Mouse (Mus musculus): Measurements from ENCODE around the gene Gtf2a1l. TPM values are rescaled to one million over a fixed set of nuclear protein-coding genes. Genes with fewer than 3 reads are reported as not detected.

Gtf2a1l gene
- polyA plus RNA-seq, 1 experiment = 371 TPM

DNA sequence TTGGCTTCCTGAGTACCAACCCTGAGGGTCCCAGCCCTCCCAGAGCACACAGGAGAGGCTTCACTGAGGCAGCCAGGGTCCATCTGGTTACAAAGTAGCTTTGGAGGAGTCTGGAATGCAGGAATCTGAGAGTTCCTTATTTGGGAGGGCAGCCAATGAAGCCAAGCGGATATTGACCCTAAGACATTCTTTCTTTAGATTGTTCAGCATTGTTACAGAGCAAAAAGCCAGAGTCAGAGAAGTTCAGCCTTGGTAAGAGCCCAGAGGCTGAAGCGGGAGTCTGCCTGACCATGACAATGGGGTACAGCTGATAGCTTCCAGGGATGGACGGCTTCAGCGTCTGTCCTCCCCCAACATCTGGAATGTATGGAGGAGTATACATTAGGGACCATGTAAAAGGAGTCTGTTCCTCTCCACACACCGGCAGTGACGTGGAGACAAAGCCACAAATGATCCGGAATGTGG, 42.1 kb upstream of the Gtf2a1l start:
- H3K4me1 ChIP-seq (ENCODE audit: control insufficient read depth, insufficient read depth, low read length) = peaks cover 17% of the 10 kb centered on the region

DNA sequence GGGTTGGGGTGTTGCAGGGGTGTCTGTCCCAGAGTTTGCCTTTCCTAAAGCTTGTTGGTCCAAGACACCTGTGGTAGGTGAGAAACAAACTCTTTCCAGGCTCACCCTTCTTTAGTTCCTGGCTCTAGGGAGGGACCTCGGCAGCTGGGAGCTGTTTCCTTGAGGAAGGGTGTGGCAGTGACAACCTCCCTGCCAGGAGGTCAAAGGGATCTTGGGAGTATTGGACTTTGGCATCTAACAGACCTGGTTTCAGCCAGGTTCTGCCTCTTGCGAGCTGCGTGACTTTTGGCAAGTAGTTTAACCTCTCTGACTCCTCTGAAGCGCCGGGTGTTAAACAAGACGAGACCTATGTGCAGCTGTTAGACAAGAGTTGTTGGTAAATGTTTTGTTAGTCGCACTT, 41.3 kb upstream of the Gtf2a1l start:
- Histone ChIP-seq H3K27me3 (ENCODE audit: control insufficient read depth, insufficient read depth, low read length) (no peaks in the 10 kb centered on the region), H3K36me3 (ENCODE audit: control insufficient read depth, insufficient read depth, low read length) (no peaks in the 10 kb centered on the region), H3K4me3 (ENCODE audit: control insufficient read depth, low read depth, low read length) (peak overlapping the region; percentile 71), H3K27ac (ENCODE audit: control insufficient read depth, insufficient read depth, low read depth, low read length) (no peak overlapping the region), H3K4me1 (ENCODE audit: control insufficient read depth, insufficient read depth, low read length) (peaks cover 17% of the 10 kb centered on the region)
- TF ChIP-seq POLR2A (IDR thresholded peaks at IDR 0.05; ENCODE audit: control insufficient read depth, low read depth, low read length) (no peak), CTCF (IDR thresholded peaks at IDR 0.05; ENCODE audit: control insufficient read depth, insufficient read depth, insufficient replicate concordance, low read depth, low read length) (no peak)

More for the DNA sequence above, 42.1 kb upstream of the Gtf2a1l start:
- peak overlapping the region; percentile 71 for H3K4me3 ChIP-seq (ENCODE audit: control insufficient read depth, low read depth, low read length)
- H3K36me3 ChIP-seq (ENCODE audit: control insufficient read depth, insufficient read depth, low read length) = no peaks in the 10 kb centered on the region
- no peaks in the 10 kb centered on the region for H3K27me3 ChIP-seq (ENCODE audit: control insufficient read depth, insufficient read depth, low read length)
- TF ChIP-seq CTCF (IDR thresholded peaks at IDR 0.05; ENCODE audit: control insufficient read depth, insufficient read depth, insufficient replicate concordance, low read depth, low read length) = no peak
- no peak for TF ChIP-seq POLR2A (IDR thresholded peaks at IDR 0.05; ENCODE audit: control insufficient read depth, low read depth, low read length)
- peak overlapping the region; percentile 44; the same call in 1 of the 2 replicates for H3K27ac ChIP-seq (ENCODE audit: control insufficient read depth, insufficient read depth, low read depth, low read length)

DNA sequence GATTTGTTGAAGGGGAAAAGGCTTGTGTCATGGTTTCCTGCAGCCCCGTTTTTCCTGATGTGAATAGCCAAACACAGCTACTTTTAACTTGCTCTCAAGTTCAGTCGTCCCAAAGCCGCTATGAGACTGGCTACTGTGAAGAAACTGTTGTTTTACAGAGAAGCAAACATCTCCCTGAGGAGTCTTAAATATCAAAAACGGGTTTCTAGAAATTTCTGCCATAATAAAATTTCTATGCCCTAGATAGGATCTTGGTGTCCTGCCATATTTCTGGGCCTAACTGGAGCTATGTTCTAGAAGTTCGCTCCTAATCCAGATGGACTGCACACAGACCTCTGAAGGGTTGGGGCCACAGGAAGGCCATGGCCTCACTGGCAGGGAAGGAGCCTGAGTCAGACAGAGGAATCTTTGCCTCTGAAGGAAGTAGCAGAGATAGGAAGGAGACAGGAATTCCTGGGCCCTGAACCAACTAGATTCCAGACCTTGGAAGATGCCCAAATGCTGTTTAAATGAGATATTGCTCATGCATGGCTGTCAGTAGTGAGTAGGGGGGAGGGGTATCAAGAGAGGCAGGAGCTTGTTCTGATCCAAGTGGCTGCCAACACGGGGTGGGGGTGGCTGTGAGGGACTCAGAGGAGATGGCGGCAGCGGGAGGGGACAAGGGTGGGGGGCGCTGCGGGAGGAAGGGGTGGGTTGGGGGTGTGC, 39.6 kb upstream of the Gtf2a1l start:
- Histone ChIP-seq H3K36me3 (ENCODE audit: control insufficient read depth, insufficient read depth, low read length) (no peaks in the 10 kb centered on the region), H3K27me3 (ENCODE audit: control insufficient read depth, insufficient read depth, low read length) (no peaks in the 10 kb centered on the region), H3K27ac (ENCODE audit: control insufficient read depth, insufficient read depth, low read depth, low read length) (no peak overlapping the region), H3K4me1 (ENCODE audit: control insufficient read depth, insufficient read depth, low read length) (peaks cover 17% of the 10 kb centered on the region), H3K4me3 (ENCODE audit: control insufficient read depth, low read depth, low read length) (0 out of 2 replicates have a peak overlapping the region, but pooled peaks have one; percentile 11)
- TF ChIP-seq CTCF (IDR thresholded peaks at IDR 0.05; ENCODE audit: control insufficient read depth, insufficient read depth, insufficient replicate concordance, low read depth, low read length) (no peak), POLR2A (IDR thresholded peaks at IDR 0.05; ENCODE audit: control insufficient read depth, low read depth, low read length) (no peak)

DNA sequence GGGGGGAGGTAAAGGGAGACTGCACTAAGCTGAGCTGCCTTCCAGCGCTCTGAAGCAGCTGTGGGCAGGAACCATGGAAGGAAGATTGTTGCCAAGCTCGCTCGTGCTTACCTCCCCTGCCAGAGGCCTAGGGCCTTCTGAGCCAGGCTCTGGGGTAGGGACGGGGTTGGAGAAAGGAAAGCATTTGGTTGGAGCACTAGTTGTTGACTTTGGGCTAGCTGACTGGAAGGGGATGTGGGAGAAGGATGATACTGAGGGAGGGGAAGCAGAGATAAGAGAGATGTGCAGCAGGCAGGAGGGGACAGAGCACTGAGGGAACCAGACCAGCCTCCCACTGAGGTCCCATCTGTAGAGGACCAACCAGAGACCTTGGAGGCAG, 39.1 kb upstream of the Gtf2a1l start:
- peaks cover 17% of the 10 kb centered on the region for H3K4me1 ChIP-seq (ENCODE audit: control insufficient read depth, insufficient read depth, low read length)
- peak overlapping the region; percentile 84 for H3K27ac ChIP-seq (ENCODE audit: control insufficient read depth, insufficient read depth, low read depth, low read length)
- H3K27me3 ChIP-seq (ENCODE audit: control insufficient read depth, insufficient read depth, low read length) = no peaks in the 10 kb centered on the region
- TF ChIP-seq POLR2A (IDR thresholded peaks at IDR 0.05; ENCODE audit: control insufficient read depth, low read depth, low read length) (no peak), CTCF (IDR thresholded peaks at IDR 0.05; ENCODE audit: control insufficient read depth, insufficient read depth, insufficient replicate concordance, low read depth, low read length) (no peak)
- H3K36me3 ChIP-seq (ENCODE audit: control insufficient read depth, insufficient read depth, low read length) = no peaks in the 10 kb centered on the region
- H3K4me3 ChIP-seq (ENCODE audit: control insufficient read depth, low read depth, low read length) = peak overlapping the region; percentile 7; the same call in 1 of the 2 replicates

DNA sequence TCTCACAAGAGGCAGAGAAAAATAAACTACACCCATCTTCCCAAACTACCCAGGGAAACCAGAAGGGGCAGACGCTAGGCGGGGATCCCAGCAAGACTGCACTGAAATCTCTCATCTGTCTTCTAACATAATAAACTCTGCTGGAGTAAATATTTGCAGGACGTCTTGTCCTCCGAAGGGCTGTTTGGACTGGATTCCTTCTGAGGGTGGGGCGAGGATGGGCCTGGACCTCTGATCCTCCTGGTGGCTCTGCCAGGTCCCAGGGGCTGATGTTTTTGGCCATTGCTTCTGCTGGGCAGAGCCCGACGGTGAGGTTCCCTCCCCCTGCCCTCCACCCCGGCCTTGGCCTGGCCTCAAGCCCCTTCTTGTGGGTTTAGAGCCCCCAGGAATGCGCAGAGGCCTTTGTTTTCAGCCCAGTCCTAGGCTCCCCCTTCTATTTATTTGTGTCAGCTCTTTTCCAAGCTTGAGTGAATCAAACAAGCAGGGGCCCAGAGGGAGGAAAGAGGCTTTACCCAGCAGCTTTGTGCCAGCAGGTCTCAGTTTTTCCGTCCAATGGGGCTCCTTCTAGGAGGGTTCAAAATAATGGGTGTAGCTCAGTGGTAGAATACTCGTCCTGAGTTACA, 38.4 kb upstream of the Gtf2a1l start:
- no peaks in the 10 kb centered on the region for H3K36me3 ChIP-seq (ENCODE audit: control insufficient read depth, insufficient read depth, low read length)
- H3K4me1 ChIP-seq (ENCODE audit: control insufficient read depth, insufficient read depth, low read length) = peaks cover 17% of the 10 kb centered on the region
- no peak overlapping the region for H3K4me3 ChIP-seq (ENCODE audit: control insufficient read depth, low read depth, low read length)
- peak overlapping the region; percentile 84 for H3K27ac ChIP-seq (ENCODE audit: control insufficient read depth, insufficient read depth, low read depth, low read length)
- TF ChIP-seq POLR2A (IDR thresholded peaks at IDR 0.05; ENCODE audit: control insufficient read depth, low read depth, low read length) = no peak
- no peak for TF ChIP-seq CTCF (IDR thresholded peaks at IDR 0.05; ENCODE audit: control insufficient read depth, insufficient read depth, insufficient replicate concordance, low read depth, low read length)
- no peaks in the 10 kb centered on the region for H3K27me3 ChIP-seq (ENCODE audit: control insufficient read depth, insufficient read depth, low read length)

DNA sequence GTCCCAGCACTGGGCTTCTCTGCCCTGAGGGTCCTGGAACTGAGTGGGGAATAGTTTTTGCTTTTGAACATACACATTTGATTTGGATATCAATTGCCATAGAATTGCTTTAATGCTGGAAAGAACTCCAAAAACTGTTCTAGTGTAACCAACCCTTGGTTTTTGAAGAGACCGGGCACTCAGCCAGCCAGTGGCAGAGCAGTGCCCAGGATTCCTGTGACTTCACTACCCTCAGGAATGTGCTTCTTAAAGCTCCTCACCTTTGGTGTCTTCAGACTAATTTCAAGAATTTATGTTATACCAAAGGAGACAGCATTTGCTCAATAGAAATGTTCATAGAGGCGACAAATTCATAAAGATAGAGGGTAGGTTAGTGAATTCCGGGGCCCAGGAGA, 37.9 kb upstream of the Gtf2a1l start:
- Histone ChIP-seq H3K4me1 (ENCODE audit: control insufficient read depth, insufficient read depth, low read length) (peaks cover 19% of the 10 kb centered on the region), H3K36me3 (ENCODE audit: control insufficient read depth, insufficient read depth, low read length) (no peaks in the 10 kb centered on the region), H3K27me3 (ENCODE audit: control insufficient read depth, insufficient read depth, low read length) (no peaks in the 10 kb centered on the region), H3K27ac (ENCODE audit: control insufficient read depth, insufficient read depth, low read depth, low read length) (peak overlapping the region; percentile 18; the same call in 1 of the 2 replicates), H3K4me3 (ENCODE audit: control insufficient read depth, low read depth, low read length) (no peak overlapping the region)
- no peak for TF ChIP-seq POLR2A (IDR thresholded peaks at IDR 0.05; ENCODE audit: control insufficient read depth, low read depth, low read length)
- TF ChIP-seq CTCF (IDR thresholded peaks at IDR 0.05; ENCODE audit: control insufficient read depth, insufficient read depth, insufficient replicate concordance, low read depth, low read length) = no peak

DNA sequence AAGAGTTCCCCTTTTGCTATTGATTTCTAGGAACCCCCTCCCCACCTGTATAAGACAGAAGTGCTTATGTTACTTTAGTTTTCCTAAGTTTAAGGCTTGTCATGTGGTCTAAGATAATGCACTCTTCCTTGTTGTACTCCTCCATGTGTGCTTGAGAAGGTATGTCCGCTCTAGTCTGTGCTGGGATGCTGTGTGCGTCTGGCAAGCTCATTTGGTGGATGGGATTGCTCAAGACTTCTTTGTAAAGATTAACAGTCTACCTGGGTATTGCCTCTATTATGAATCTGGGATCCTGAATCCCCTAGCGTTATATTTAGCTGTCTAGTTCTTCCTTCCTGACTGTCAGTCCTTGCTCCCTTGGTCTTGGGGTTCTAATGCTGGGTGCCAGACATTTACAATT, 35.8 kb upstream of the Gtf2a1l start:
- Histone ChIP-seq H3K27me3 (ENCODE audit: control insufficient read depth, insufficient read depth, low read length) (no peaks in the 10 kb centered on the region), H3K4me3 (ENCODE audit: control insufficient read depth, low read depth, low read length) (no peak overlapping the region), H3K36me3 (ENCODE audit: control insufficient read depth, insufficient read depth, low read length) (no peaks in the 10 kb centered on the region), H3K27ac (ENCODE audit: control insufficient read depth, insufficient read depth, low read depth, low read length) (no peak overlapping the region), H3K4me1 (ENCODE audit: control insufficient read depth, insufficient read depth, low read length) (peaks cover 17% of the 10 kb centered on the region)
- TF ChIP-seq CTCF (IDR thresholded peaks at IDR 0.05; ENCODE audit: control insufficient read depth, insufficient read depth, insufficient replicate concordance, low read depth, low read length) = no peak
- TF ChIP-seq POLR2A (IDR thresholded peaks at IDR 0.05; ENCODE audit: control insufficient read depth, low read depth, low read length) = no peak

All from testis, adult 2 months (tissue).